Mouse (Mus musculus): ENCODE data around the gene Ankrd34a.

Ankrd34a gene

DNA sequence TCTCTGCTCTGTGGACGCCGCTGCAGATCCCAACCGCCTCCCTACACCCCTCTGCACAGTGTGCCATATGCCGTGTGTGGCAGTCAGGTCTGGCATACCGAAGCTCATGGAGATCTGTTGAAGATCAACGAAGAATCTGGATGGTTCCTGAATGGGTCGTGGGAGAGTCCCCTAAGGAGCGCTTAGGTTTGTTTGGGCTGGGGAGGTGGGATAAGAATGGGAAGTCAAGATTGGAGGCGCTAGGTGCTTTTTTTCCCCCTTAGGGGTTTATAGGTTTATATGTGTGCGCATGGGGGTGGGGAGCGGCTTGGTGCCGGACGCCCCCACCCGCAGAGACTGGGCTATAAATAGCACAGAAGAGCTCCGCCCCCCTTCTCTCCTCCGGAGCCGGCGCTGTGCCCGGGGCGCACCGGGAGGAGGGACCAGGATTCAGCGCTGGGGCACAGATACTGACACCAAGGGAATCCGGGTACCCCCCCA, at the start of gene Ankrd34a:
Ankrd34a (plus strand) TSS at position 409 of the 480 bp plus-strand sequence.
- peak; percentile 87 for DNase-seq

DNA sequence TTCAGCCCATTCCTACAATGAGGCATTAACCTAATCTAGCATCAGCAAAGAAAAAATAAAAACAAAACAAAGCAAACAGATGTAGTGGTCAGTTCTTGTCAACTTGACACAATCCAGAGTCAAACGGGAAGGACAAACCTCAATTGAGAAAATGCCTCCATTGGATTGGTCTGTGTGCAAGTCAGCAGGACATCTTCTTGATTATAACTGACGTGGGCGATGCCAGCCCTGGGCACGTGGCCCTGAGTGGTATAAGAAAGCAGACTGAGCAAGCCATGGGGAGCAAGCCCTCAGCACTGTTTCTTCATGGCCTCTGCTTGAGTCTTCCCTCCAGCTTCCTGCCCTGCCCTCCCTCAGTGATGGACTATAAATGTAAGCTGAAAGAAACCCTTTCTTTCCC, 49.6 kb upstream of the Ankrd34a start:
- no peak for DNase-seq

DNA sequence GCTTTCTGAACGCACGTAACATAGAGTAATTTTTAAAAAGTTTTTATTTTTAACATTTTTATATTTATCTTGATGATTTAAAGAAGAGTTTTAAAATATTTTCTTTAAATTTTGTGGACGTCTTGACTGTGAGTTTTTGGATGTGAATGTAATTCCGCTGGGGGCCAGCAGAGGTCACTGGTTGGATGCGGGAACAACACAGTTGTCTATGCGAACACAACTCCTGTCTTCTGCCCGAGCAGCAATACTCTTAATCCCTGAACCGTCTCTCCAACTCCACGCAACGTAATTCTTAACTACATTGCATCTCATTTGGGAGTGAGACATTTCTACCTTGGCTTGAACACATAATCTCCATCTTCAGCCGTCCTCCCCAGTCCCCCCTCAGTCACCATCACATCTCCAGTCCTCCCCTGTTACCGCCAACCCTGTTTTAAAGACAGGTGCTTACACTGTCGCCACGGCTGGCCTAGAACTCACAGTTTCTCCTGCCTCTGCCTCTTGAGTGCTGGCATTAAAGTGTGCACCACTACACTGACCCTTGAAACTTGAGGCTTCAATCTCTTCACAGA, 49.0 kb upstream of the Ankrd34a start:
- peak; percentile 69 for DNase-seq

DNA sequence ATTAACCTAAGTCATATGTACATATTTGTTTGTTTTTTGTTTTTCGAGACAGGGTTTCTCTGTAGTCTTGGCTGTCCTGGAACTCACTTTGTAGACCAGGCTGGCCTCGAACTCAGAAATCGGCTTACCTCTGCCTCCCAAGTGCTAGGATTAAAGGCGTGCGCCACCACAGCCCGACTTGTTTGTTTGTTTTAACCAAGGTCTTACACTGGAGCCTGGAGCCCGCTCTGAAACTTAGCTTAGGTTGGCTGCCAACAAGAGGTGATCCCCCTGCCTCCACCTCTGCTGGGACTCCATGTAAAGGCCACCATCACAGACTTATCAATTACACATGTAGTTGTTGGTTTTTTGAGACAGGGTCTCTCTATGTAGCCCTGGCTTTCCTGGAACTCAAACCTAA, 47.6 kb upstream of the Ankrd34a start:
- DNase-seq, result no peak

DNA sequence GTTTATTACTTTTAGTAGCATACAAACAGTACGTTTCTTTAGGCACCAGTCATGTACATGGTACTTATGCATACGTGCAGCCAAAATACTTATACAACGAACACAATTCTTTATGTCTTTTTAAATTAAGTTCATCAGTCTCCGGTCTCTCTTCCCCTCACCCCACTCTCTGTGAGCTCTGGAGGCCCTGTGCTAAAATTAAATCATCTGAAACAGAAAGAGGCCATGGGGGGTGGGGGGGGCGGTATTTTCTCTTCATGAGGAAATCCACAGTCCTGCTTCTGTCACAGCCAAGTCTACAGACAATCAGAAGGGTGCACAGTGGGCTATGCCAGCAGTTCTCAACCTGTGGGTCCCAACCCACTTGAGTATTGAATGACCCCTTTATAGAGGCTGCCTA, 47.1 kb upstream of the Ankrd34a start:
- DNase-seq, result no peak

DNA sequence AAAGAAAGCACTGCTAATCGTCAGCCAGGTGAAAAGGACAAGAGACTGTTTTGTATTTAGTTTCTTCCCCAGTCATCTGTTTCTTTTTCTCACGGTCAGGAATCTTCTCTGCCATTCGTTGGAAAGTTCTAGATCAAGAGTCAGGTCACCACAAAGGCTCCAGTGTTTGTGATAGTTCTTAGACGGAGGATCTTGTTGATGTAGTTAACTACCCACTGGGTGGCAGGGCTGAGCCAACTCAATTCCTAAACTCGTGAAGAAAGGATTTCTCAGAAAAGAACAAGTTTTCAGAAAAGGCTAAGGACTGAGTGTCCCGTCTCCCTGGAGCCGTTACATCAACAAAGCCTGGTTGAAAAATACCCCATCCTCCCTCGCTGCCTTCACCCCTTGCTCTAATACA, 45.2 kb upstream of the Ankrd34a start:
- peak; percentile 51 for DNase-seq

DNA sequence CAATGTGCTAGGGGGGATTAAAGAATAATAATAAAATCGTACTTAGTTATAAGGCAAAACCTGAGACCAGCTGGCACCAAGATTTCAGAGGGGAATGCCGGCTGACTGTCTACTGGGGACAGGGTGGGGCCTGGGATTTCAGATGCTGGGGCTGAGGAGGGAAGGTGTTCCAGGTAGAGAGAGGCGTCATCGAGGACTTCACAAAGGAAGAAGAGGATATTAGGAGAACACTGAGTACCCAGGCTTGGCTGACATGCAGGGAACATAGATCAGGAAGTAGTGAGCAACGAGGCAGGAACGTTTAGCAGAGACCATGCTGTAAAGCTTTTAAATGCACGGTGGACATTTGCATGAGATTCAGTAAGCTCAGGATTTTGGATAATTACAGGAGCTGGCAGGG, 44.5 kb upstream of the Ankrd34a start:
- DNase-seq, result no peak

DNA sequence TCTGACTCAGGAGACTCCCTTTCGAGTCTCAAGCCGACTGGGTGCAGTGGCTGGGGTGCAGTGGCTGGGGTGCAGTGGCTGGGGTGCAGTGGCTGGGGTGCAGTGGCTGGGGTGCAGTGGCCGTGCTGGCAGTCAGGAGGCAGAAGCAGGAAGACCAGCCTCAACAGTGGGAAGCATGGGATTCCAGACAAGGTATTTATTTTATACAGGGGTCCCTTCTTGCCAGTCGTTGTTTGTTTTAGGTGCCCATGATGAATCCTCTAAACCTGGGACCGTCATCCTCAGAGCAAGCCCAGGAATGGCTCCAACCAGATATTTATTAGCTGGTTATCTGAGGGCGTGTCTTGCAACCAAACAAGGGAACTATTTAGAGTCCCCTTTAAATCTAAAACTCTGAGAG, 42.8 kb upstream of the Ankrd34a start:
- DNase-seq, result no peak

DNA sequence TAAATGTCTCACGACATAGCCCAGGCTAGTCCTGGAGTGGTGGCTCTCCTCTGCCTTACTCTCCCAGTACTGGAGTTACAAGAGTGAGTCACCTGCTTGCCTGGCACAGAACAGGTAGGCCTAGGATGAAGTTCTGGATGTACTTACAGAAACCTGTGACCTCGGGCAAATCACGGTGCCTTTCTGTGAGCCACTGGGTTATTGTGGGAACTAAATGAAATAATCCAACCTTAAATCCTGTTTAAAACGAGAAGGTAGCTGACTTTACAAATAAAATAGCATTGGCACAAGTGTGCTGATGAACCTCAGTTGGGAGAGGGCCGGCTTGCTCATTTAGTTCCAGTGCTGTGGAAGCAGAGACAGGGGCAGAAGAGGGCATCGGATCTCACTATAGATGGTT, 42.2 kb upstream of the Ankrd34a start:
- no peak for DNase-seq

DNA sequence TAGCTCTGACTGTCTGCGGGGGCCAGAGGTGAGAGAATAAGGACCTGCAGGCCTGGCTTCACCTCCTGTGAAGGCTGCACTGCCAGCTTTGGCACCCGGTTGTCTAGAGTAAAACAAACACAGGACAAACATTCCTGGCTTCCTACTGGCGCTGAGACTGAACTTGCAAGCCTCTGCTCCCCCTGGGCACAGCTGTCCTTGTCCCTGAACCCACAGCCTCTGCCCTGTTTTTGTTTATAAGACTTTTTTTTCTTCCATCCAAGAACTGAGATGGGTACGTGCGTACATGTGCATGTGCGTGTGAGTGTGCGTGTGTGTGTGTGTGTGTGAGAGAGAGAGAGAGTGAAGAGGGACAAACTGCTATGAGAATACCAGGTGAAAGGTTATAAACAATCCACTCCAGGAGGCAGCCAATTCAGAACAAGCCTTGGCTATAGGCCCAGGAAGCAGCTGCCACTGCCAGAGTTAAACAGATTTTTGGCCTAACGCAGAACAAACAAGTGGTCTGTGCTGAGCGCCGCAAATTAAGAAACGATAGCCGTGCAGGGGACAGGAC, 41.3 kb upstream of the Ankrd34a start:
- peak; percentile 52 for DNase-seq

DNA sequence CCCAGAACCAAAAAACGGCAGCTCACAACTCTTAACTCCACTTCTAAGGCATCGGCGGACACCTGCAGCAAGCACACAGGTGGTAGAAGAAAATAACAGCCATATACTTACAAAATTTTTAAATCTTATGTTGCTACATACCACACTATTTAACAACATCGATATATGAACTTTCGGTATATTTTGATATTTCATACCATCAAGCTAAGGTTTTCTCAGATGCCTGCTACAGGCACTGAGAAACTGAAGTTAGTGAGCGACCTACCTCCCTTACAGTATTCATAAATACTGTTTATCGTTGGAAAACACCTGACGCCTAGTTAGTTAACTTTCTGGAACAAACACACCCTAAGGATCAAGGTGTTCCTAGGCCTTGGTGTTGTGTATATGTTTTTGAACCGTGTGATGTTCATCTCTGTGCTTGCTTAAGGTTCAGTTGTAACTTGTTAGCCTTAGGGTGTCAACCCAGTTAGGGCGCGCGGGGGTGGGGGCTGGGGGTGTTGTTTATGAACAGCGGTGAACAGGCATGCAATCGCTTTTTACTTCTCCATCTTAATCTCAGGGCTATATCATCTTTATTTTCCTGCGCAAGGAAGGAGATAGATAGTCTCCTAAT, 40.3 kb upstream of the Ankrd34a start:
- no peak for DNase-seq

DNA sequence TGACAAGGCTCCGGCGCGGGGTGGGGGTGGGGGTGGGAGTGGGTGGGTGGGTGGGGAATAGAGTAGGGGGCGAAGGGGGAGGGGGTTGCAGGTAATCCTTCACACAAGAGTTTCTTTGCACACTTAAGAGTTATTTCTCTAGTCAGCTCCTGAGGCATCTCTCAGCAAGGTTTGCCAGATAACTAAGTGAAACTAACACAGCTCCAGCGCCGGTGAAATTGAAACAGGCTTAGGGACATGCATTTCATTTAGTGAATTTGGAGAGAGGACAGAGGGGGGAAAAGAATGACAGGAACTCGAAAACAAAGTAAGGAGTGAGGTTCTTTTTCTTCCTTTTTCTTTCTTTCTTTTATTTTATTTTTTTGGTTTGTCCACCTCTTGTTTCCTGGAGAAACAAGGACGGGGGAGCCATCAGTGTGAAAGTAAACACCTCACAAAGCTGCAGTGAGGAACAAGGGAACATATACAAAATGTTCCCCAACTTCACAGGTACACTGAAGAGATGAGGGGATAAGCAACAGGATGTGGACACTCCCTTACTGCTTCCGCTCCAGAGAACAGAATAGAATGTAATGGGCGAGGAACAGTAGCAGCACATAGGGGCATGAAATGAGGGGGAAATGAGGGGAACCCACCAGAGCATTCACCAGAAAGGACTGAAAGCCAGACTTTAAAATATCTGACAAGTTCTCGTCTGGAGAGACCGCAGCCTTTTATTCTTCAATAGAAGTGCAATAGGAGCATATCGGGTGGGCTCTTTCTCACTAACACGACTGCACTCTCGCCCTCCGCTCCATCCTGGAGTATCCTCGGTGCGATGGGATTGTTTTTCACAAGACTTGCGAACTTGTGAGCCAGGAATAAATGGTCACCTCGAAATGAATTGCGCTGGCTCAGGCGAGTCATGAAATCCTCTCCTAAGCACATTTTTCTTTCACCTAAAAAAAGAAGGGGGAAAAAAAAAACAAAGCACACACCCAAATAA, 39.5 kb upstream of the Ankrd34a start:
- DNase-seq, result no peak

DNA sequence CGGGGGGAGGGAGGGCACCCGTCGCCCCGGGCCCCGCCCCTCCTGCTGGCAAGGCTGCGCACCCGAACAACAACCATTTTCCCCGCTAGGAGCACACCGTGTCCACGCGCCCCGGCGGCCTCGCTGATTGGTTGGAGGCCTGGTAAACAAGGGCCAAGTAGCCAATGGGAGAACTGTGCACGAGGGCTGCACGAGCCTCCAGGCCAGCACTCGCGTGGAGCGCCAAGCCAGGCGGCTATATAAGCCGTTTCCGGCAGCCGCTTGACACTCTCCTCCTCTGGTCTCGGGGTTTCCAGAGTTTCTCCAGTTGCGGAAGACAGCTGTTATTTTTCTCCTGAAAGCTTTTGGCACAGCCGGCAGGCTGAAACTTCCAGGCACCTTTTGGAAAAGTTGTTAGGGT, 38.7 kb upstream of the Ankrd34a start, which contains the start of gene Txnip:
Txnip (plus strand) TSS at position 264 of the 400 bp plus-strand sequence.
- DNase-seq, result peak; percentile 94

DNA sequence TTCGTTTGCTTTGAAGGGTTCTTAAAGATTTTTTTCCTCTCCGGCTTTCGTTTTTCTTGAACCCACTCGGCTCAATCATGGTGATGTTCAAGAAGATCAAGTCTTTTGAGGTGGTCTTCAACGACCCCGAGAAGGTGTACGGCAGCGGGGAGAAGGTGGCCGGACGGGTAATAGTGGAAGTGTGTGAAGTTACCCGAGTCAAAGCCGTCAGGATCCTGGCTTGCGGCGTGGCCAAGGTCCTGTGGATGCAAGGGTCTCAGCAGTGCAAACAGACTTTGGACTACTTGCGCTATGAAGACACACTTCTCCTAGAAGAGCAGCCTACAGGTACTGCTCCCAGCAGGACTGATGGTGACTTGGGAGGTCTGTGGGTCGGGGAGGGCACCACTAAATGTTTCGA, 38.3 kb upstream of the Ankrd34a start:
- DNase-seq, result no peak

DNA sequence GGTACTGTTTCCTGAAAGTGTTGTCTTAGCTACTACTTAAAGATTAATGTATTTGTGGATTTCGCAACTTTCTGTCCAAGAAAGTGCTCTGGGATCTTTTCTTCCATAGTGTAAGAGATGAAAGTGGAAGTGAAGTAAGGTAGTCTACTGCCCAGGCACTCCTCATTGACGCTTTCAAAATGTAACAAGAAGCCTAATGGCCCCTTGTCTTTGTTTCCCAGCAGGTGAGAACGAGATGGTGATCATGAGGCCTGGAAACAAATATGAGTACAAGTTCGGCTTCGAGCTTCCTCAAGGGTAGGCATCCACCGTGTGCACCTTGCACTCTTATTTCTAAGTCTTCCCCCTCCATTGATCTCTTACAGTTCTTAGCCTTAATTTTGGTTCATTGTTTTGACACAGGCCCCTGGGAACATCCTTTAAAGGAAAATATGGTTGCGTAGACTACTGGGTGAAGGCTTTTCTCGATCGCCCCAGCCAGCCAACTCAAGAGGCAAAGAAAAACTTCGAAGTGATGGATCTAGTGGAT, 37.7 kb upstream of the Ankrd34a start:
- no peak for DNase-seq

DNA sequence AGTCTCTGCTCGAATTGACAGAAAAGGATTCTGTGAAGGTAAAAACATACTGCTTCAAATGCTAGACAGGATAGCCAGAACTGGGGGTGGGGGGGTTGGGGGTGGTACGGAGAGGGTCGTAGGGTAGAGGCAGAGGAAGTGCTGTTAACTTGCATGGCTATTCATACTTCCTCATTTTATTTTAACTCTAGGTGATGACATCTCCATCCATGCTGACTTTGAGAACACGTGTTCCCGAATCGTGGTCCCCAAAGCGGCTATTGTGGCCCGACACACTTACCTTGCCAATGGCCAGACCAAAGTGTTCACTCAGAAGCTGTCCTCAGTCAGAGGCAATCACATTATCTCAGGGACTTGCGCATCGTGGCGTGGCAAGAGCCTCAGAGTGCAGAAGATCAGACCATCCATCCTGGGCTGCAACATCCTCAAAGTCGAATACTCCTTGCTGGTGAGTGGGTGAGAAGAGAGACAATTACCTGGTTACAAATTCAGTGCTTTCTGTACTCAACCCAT, 37.0 kb upstream of the Ankrd34a start:
- DNase-seq, result no peak

DNA sequence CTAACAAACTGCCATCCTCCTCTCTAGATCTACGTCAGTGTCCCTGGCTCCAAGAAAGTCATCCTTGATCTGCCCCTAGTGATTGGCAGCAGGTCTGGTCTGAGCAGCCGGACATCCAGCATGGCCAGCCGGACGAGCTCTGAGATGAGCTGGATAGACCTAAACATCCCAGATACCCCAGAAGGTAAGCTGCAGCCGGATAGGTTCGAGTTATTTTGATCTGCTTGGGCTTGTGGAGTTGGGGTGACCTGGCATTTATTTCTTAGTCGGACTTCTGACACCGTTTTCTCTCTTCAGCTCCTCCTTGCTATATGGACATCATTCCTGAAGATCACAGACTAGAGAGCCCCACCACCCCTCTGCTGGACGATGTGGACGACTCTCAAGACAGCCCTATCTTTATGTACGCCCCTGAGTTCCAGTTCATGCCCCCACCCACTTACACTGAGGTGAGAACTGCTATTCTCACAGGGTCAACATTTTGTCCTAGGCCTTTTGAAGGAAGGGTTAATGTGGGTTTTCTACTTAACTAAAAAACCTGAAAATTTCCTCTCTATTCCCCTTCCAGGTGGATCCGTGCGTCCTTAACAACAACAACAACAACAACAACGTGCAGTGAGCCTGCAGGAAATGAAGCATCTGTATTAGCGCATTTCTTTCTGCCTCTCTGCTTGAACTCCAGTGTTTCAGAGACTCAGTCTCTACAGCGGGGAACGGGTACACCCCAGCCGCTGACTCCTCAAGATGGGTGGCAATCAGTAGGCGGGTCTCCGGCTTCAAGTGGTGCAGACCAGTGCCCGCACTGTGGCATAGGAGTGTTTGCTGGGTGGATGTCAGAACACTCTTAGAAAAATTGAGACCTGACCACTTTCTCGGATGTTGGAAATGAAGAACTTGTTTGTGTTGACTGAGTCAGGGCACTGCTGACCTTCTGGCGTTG, 36.3 kb upstream of the Ankrd34a start:
- DNase-seq, result no peak

DNA sequence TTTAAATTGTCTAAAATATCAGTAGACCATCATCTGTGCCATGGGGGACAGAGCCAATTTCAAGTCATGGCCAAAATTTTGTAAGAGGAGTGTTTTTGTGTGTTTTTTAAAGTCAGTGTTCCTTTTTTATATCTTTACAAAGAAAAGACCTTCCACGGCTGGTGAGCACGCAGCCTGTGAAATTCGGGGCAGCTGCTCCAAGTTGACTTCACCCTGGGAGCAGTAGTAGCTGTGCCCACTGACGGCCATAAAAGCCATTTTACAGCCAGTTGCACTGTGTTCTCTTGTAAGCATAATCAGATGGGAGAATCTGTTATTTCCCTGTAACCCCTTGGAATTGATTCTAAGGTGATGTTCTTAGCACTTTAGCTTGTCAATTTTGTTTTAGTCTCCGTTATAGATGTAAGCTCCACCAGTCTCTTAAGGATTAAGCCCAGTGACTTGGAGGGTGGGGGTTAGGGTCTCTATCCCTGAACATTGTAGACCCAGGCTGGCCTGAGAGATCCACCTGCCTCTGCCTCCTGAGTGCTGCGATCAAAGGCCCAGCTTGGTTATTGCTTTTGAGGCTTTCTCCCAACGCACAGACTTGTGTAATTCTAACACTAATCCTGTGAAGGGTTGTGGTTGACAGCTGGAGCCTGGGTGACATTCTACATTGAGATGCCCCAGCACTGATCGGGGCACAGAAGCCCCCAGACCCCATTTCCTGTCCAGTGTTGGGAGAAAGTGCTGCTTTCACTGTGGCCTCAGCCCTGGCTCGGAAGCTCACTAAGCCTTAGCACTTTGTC, 35.4 kb upstream of the Ankrd34a start:
- no peak for DNase-seq

DNA sequence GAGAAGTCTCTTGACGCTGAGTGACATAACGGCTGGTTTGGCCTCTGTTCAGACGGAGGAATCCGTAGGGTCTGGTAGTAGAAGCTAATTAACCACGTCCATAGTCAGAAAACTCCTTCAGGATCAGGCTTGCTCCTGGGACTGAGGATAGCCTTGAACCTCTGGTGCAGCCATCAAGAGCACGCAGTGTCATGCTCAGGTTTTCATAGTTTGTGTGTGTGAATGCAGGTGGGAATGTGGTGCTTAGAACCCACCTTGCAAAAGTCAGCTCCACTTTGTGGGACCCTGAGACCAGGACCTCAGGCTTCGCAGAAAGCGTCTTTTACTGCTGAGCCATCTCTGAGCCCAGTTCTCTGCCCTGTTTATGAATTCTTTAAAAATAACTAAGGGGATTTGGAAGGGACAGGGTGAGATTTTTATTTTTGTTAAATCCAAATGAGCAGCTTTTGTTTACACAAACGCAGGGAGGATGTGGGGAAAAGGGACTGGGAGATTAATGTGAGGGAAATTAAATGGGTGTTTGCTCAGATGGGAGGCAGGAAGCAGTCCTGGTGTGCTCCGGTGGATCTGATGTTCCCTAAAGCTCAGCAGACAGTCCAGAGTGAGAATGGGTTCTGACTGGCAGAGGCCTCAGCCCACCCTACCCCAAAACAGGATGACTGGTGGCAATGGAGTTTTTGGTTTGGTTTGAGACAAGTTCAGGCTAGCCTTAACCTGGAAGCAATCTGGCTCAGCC, 34.3 kb upstream of the Ankrd34a start:
- DNase-seq, result no peak

DNA sequence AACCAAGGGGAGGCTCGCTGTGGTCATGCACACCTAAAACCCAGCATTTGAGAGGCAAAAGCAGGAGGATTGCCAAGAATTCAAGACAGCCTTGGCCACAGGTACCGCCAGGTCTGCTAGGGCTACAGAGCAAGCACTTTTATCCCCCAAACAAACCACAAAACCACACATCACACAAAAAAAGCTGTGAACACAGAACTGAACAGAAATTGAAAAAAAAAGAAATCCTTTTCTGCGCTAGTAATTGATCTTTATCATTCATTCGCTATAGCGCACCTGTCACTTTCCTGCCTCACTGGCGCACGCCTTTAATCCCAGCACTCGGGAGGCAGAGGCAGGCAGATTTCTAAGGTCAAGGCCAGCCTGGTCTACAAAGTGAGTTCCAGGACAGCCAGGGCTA, 33.2 kb upstream of the Ankrd34a start:
- no peak for DNase-seq

Measured in right cerebral cortex, adult 18-20 months (tissue).